Mouse (Mus musculus): Measurements from ENCODE around the gene Casp7.

Casp7 gene

GRCm38 (mm10) chr19:56474869-56475550 is 78.1 kb downstream of the Casp7 start:
- no peak for DNase-seq

DNA sequence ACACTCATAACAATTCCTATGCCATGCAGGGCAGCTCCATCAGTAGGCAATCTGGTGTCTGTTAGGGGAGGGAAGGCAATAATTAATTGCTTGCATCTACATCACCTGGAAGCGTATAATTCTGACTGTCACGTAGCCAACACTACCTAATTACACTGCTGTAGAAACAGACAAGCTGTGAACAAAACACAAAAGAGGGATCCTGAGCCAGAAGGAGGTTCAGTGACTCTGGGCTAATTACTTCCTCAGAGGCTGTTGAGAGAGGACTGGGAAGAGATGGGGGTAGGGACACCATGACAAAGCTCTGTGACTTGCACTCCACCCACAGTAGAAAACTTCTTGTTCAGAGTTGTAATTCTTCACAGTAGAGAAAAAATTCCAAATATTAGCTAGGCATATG is 79.6 kb downstream of the Casp7 start:
- no peak for DNase-seq

DNA sequence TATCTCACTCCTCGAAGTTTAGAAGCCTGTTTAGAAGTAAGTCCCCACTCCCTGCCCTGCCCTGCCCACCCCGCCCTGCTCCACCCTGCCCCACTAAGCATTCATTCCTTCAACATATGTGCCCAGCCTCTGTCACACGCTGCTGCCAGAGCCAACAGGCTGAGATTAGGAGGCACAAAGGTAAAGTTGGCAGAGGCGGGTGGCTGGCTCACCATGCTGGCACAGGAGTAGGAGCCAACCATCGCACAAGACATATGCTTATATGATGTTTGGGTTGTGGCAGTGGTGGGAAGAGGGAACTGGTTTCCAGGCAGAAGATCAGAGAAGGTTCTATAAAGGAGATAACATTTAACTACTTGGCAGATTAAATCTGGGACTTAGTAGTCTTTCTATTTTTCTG is 80.3 kb downstream of the Casp7 start:
- DNase-seq = no peak

DNA sequence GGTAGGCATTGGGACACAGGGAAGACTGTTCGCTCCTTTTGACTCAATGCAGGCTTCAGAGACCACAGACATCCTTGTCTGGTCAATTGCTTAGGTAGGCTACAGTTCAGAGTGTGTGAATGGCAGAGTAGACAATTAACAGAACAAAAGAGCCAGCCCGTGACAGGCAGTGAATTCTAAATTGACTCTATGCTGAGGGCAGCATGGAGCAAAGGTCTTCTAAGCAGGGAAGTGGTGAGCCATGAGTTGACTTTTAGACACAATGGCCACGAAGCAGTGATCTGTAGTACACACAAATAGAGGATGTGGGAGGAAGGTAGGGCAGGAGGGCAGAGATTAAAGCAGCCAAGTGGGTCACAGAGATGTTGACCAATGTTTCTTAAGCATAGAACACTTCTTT is 80.9 kb downstream of the Casp7 start:
- DNase-seq = no peak

DNA sequence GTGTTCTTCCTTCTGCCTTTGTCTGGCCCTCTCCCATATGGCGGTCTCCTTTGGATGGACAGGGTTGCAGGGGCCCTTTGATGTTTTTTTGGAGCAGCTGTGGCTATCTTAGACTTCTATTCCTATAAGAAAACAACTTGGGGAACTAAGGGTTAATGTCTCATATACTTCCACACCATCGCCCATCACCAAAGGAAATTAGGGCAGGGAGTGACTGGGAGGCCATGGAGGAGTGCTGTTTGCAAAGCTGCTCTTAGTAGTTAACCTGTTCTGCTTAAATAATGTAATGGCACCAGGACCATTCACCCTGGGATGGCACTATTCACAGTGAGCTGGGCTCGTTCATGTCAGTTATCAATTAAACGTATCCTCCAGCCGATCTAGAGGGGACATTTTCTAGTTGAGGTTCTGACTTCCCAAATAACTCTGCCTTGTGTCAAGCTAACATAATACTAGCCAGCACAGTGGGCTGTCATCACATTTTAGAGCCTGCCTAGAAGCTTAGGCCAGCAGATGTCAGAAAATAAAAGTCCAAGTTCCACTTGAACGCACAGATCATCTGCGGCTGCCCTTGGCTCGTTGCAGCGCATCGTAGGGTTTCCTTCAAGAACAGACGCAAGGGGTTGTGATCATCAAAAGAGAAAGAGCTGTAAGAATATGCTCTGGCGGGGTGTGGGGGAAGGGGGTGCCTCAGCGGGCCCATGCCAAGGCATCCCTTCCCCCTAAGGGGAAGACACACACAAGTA is 87.9 kb downstream of the Casp7 start:
- no peak for DNase-seq

- no peak for DNase-seq
These were observed 88.7 kb downstream of the Casp7 start for GRCm38 (mm10) chr19:56485376-56486271.

- DNase-seq = no peak
These were observed 90.0 kb downstream of the Casp7 start for GRCm38 (mm10) chr19:56486926-56487325.

DNA sequence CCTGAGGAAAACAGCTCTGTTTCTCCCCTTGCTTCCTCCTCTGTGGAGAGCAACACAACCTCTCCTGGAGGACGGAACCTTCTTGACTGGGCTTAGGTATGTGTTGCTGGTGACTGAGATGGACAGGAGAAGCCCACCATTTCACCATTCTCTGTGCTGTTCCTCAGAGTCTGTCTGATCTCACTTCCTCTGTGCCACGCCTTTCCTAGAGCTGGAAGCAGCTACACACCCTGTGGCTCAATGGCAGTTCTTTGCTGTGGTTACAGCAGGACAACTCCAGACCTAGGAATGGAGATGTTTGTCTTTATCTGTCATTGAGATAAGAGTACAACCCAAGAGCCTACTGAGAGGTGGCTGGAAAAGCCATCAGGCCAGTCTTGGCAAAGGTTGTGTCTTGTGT is 90.4 kb downstream of the Casp7 start:
- no peak for DNase-seq

DNA sequence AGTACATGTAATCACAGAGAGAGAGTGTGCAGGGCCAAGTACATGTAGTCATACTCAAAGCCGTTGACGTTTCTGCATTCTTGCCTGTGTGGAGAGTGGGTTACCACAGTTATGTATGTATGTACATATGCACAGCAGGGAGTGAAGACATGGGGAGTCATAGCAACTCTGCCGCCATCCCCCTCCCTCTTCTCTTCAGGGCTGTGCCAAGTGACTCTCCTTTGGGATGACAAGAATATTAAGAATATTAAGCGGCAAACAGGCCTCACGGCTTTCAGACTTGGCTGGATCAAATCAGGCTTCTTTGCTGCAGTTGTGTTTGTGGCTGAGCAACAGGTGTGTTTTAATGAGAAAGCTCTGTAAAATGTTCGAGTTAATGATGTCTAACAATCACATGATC is 92.7 kb downstream of the Casp7 start:
- no peak for DNase-seq
